Mouse (Mus musculus) embryonic facial prominence, embryonic 11.5 days (tissue): ENCODE data around the gene Hspa8. TPM values are rescaled to one million over a fixed set of nuclear protein-coding genes. Genes with fewer than 3 reads are reported as not detected.

Source experiments
- ATAC-seq: fragments of 200-750 bp; cut with Nextera tagmentation; replicated peaks from 2 replicates; pipeline ENCODE4 v1.8.0; 2017; ENCODE audit warnings: low read depth; ENCODE audit not compliant: insufficient number of reproducible peaks, low FRiP score, low TSS enrichment
- DNase-seq: peaks from one replicate; pipeline ENCODE4 v3.0.0-alpha.2; 2015; ENCODE audit warnings: low spot score
- H3K27ac ChIP-seq: fragments of 300-500 bp; sonication (generic); replicated peaks from 2 replicates; pipeline ENCODE4 v1.5.1; 2014; ENCODE audit warnings: mild to moderate bottlenecking, low read depth, low read length, control low read depth
- H3K27me3 ChIP-seq: fragments of 300-500 bp; sonication (generic); 2 replicates; pipeline ENCODE4 v1.6.1; 2014; ENCODE audit warnings: mild to moderate bottlenecking, low read length, moderate library complexity, mixed read lengths; ENCODE audit not compliant: control insufficient read depth, insufficient read depth
- H3K36me3 ChIP-seq: fragments of 300-500 bp; sonication (generic); replicated peaks from 2 replicates; pipeline ENCODE4 v1.6.1; 2014; ENCODE audit warnings: low read depth, mild to moderate bottlenecking, low read length, moderate library complexity, mixed read lengths; ENCODE audit not compliant: control insufficient read depth, insufficient read depth
- H3K4me1 ChIP-seq: fragments of 300-500 bp; sonication (generic); 2 replicates; pipeline ENCODE4 v1.6.1; 2014; ENCODE audit warnings: low read length, mixed read lengths; ENCODE audit not compliant: control insufficient read depth, insufficient read depth
- H3K4me2 ChIP-seq: fragments of 300-500 bp; sonication (generic); 2 replicates; pipeline ENCODE4 v1.6.1; 2014; ENCODE audit warnings: low read depth, mild to moderate bottlenecking, control low read depth, low read length, moderate library complexity
- H3K4me3 ChIP-seq: fragments of 300-500 bp; sonication (generic); 2 replicates; pipeline ENCODE4 v1.5.1; 2014; ENCODE audit warnings: low read depth, low read length, control low read depth
- H3K9ac ChIP-seq: fragments of 300-500 bp; sonication (generic); replicated peaks from 2 replicates; pipeline ENCODE4 v1.6.1; 2014; ENCODE audit warnings: mild to moderate bottlenecking, control low read depth, low read length
- H3K9me3 ChIP-seq: fragments of 300-500 bp; sonication (generic); replicated peaks from 2 replicates; pipeline ENCODE4 v1.6.1; 2016; ENCODE audit warnings: mild to moderate bottlenecking, low read length, inconsistent platforms, mixed read lengths; ENCODE audit not compliant: control insufficient read depth
- WGBS: fragments of 180-500 bp; shearing (Covaris S2); extraction: QIAGEN DNeasy Blood & Tissue Kit; methylation state at CpG from one replicate; pipeline ENCODE4 v1.1.7; 2014; 5-methylcytosine and 5-hydroxymethylcytosine counted together
- polyA plus RNA-seq: library from polyadenylated mRNA; unstranded; fragments of >200 nt; fragmentation: Nextera tagmentation; extraction: Ambion mirVana; gene quantifications from 2 replicates; pipeline ENCODE4 v1.2.1, GENCODE M21; 2014

Gene Hspa8
- polyA plus RNA-seq, 1 experiment from 2014 or later, result 4,203 TPM

DNA sequence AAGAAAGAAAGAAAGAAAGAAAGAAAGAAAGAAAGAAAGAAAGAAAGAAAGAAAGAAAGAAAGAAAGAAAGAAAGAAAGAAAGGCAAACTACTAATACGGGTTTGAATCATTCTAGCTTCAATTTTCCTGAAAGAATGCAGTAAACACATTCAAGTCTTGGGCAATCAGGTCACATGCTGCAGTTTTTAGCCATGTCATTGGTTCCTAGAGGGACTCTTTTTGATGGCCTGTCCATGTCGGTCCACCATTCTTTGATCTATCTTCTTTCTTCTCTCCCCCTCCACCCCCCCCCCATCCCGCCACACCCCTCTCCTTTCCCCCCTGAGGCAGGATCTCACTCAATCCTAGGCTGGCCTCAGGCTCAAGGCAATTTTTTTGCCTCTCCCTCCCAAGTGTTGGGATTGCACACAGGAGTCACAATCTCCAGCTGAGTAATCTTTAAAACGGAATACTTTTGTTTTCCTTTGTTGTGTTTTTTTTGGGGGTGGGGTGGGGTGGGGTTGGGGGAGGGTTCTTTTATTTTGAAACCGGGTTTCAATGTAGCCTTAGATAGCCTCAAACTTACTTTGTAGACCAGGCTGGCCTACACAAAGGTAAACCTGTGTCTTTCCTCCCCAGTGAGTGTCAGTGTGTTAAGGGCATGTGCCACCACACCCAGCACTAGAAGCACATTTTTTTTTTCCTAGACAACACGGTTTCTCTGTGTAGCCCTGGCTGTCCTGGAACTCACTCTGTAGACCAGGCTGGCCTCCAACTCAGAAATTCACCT is 8.7 kb upstream of the Hspa8 start:
- 72% methylated on average over 6 of the region's 6 CpGs for WGBS

DNA sequence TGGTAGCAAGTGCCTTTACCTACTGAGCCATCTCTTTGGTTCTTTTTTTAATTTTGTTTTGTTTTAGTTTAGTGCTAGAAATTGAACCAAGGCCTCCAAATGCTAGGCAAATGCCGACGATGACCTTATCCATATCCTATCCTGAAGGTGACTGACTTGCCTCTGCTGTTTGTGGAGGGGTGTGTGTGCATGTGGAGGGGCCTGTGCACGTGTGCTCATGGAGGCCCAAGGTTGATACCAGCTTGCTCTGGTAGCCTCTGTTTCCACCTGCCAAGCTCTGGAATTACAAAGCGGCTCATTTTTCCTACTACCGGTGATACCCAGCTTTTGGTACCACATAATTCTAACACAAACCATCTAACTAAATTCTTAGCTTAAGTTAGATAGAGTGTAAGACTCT is 7.2 kb upstream of the Hspa8 start:
- ATAC-seq (no peak), DNase-seq (no peak)
- Histone ChIP-seq H3K4me2 (no peak overlapping the region), H3K27me3 (no peaks in the 10 kb centered on the region), H3K4me1 (no peaks in the 10 kb centered on the region), H3K9ac (no peak overlapping the region), H3K36me3 (no peaks in the 10 kb centered on the region), H3K9me3 (no peaks in the 10 kb centered on the region), H3K27ac (no peak overlapping the region), H3K4me3 (no peak overlapping the region)
- WGBS, result 90% methylated on average over 5 of the region's 5 CpGs

More for the DNA sequence above, 8.7 kb upstream of the Hspa8 start:
- no peaks in the 10 kb centered on the region for H3K36me3 ChIP-seq
- no peak for DNase-seq
- H3K9ac ChIP-seq, result no peak overlapping the region
- H3K4me2 ChIP-seq, result no peak overlapping the region
- no peaks in the 10 kb centered on the region for H3K9me3 ChIP-seq
- ATAC-seq, result no peak
- no peaks in the 10 kb centered on the region for H3K27me3 ChIP-seq
- no peak overlapping the region for H3K27ac ChIP-seq
- H3K4me3 ChIP-seq, result no peak overlapping the region
- H3K4me1 ChIP-seq, result no peaks in the 10 kb centered on the region

- H3K36me3 ChIP-seq, result no peaks in the 10 kb centered on the region
- no peak overlapping the region for H3K4me2 ChIP-seq
- no peaks in the 10 kb centered on the region for H3K27me3 ChIP-seq
- WGBS, result 15% methylated on average over 5 of the region's 5 CpGs
- H3K4me3 ChIP-seq, result no peak overlapping the region
- DNase-seq, result no peak
- H3K9me3 ChIP-seq, result no peaks in the 10 kb centered on the region
- no peaks in the 10 kb centered on the region for H3K4me1 ChIP-seq
- ATAC-seq, result no peak
- no peak overlapping the region for H3K9ac ChIP-seq
- H3K27ac ChIP-seq, result no peak overlapping the region
These were observed 6.5 kb upstream of the Hspa8 start for GRCm38 (mm10) chr9:40794251-40794650.

- no peaks in the 10 kb centered on the region for H3K4me1 ChIP-seq
- H3K27me3 ChIP-seq, result no peaks in the 10 kb centered on the region
- WGBS, result 63% methylated on average over 5 of the region's 5 CpGs
- no peak for DNase-seq
- H3K27ac ChIP-seq, result no peak overlapping the region
- H3K9ac ChIP-seq, result no peak overlapping the region
- H3K4me2 ChIP-seq, result no peak overlapping the region
- H3K4me3 ChIP-seq, result no peak overlapping the region
- no peak for ATAC-seq
- no peaks in the 10 kb centered on the region for H3K36me3 ChIP-seq
- no peaks in the 10 kb centered on the region for H3K9me3 ChIP-seq
These were observed 5.9 kb upstream of the Hspa8 start for GRCm38 (mm10) chr9:40794926-40795325.

DNA sequence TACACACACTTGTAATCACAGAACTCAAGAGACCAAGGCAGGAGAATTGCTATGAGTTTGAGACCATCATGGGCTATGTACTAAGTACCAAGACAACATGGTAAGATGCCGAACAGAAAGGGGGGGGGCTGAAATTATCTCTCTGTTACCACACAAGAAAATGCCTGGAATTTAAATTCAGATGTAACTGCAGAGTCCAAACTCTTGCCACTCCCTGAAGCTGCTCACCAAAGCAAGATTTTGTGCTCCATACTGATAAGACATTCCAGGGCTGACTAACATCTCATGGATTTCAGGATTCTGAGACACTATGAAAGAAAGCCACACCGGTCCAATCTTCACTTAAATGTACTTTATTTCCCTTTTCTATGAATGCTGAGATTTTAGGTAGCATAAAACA is 5.2 kb upstream of the Hspa8 start:
- Histone ChIP-seq H3K9ac (no peak overlapping the region), H3K4me2 (no peak overlapping the region), H3K27me3 (no peaks in the 10 kb centered on the region), H3K9me3 (no peaks in the 10 kb centered on the region), H3K36me3 (no peaks in the 10 kb centered on the region), H3K4me1 (no peaks in the 10 kb centered on the region), H3K4me3 (no peak overlapping the region), H3K27ac (no peak overlapping the region)
- DNase-seq (no peak), ATAC-seq (no peak)
- WGBS, result 79% methylated on average over 2 of the region's 2 CpGs

DNA sequence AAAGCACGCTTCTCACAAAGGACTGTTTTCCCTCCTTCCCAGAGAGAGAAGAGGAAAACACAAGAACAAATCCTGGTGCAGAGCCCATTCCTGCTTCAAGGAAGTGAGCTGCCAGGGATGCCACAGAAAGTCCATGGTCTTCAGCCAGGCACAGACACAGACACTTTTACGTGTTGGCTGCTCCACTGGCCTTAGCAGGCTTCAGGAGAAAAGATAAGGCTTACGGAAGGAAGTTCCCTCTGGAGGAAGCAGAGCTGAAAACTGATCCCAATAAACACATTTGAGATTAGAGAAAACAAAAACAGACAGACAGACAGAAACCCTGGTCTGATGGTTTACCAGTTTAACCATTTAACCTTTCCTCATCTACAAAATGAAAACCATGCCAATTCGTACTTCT is 4.7 kb upstream of the Hspa8 start:
- Histone ChIP-seq H3K27me3 (no peaks in the 10 kb centered on the region), H3K36me3 (no peaks in the 10 kb centered on the region), H3K9me3 (no peaks in the 10 kb centered on the region), H3K4me1 (no peaks in the 10 kb centered on the region), H3K9ac (no peak overlapping the region), H3K4me3 (no peak overlapping the region), H3K4me2 (no peak overlapping the region), H3K27ac (no peak overlapping the region)
- no peak for DNase-seq
- ATAC-seq, result no peak
- WGBS, result 63% methylated on average over 4 of the region's 4 CpGs

DNA sequence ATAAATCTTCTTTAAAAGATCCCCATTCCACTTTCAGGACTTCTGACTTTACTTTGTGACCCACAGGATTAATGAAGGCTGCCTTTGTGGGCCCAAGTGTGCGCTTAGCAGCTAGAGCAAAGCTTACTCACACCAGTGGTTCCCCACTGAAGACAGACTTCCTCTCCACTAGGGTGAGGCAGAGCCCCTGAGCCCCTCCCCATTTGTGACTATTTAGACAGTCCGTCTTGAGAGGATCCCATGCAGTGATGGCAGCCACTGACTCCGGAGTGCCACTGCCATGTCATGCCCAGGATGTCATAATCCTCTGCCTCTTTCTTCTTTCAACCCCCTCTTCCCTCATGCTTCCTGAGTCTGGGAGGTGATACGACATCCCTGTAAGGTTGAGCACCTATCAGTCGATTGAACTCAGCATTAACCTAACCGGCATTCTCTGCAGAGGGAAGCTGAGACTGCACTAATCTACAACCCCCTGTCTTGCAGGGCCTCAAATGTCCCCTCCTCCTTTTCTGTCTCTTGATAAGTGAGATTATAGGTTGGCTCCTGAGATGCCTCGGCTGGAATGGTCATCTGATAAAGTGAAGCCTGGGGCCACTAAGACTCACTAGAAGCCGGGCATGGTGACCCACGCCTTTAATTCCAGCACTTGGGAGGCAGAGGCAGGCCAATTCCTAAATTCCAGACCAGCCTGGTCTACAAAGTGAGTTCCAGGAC is 2.4 kb upstream of the Hspa8 start:
- Histone ChIP-seq H3K9ac (0 out of 2 replicates have a peak overlapping the region, but pooled peaks have one; percentile 4), H3K4me3 (no peak overlapping the region), H3K9me3 (no peaks in the 10 kb centered on the region), H3K27ac (no peak overlapping the region), H3K27me3 (no peaks in the 10 kb centered on the region), H3K36me3 (no peaks in the 10 kb centered on the region), H3K4me2 (no peak overlapping the region), H3K4me1 (no peaks in the 10 kb centered on the region)
- DNase-seq (no peak), ATAC-seq (no peak)
- 75% methylated on average over 9 of the region's 9 CpGs for WGBS

DNA sequence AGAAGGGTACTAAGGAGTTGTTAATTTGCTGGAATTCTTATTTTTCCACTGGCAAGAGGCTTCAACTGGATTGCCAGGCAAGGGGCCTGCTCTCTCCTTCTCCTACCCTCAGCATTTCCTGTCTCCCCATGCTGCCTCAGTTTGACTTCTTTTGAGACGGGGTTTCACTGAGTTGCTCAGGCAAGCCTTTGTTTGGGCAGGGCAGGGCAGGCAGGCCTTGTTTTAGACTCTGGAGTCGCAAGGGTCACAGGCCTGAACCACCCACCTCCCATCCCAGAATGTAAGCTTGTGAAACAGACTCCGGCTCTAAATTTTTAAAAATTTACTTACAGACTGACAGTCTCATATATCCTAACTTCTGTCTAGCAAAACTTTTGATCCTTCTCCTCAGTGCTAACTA is 1.7 kb upstream of the Hspa8 start:
- no peak overlapping the region for H3K4me3 ChIP-seq
- no peaks in the 10 kb centered on the region for H3K9me3 ChIP-seq
- H3K4me1 ChIP-seq, result no peaks in the 10 kb centered on the region
- H3K9ac ChIP-seq, result peak overlapping the region; percentile 4; the same call in 1 of the 2 replicates
- H3K27ac ChIP-seq, result 0 out of 2 replicates have a peak overlapping the region, but pooled peaks have one; percentile 91
- no peaks in the 10 kb centered on the region for H3K36me3 ChIP-seq
- no peak overlapping the region for H3K4me2 ChIP-seq
- ATAC-seq (no peak), DNase-seq (no peak)
- 30% methylated on average over 3 of the region's 3 CpGs for WGBS
- H3K27me3 ChIP-seq, result no peaks in the 10 kb centered on the region
